Mouse (Mus musculus) natural killer cell, adult 2 months (primary cell): ENCODE data around the gene Hydin.
"Not testable (repeated sequence)": the region's sequence is repeated elsewhere in the genome, so short reads cannot be mapped to it uniquely, and the experiment has no call there.

Experiments used
- DNase-seq, 2 experiments: peaks; one replicate each; pipeline ENCODE4 v3.0.0; 2022; ENCODE audit warnings: low spot score in 2 of 2

Gene Hydin

GRCm38 (mm10) chr8:110522985-110523384 is 256.2 kb downstream of the Hydin start:
- DNase-seq, result no peak

GRCm38 (mm10) chr8:110525229-110525628 is 258.5 kb downstream of the Hydin start:
- no peak for DNase-seq

- DNase-seq, result no peak
These were observed 263.4 kb downstream of the Hydin start for GRCm38 (mm10) chr8:110530008-110530762.

GRCm38 (mm10) chr8:110533781-110534180 is 267.0 kb downstream of the Hydin start:
- no peak for DNase-seq

- no peak for DNase-seq
These were observed 271.1 kb downstream of the Hydin start for GRCm38 (mm10) chr8:110537849-110538248.

GRCm38 (mm10) chr8:110550343-110550742 is 283.6 kb downstream of the Hydin start:
- no peak for DNase-seq

- not testable (repeated sequence) for DNase-seq
These were observed 285.3 kb downstream of the Hydin start for GRCm38 (mm10) chr8:110552111-110552510.

GRCm38 (mm10) chr8:110592641-110593040 is 325.9 kb downstream of the Hydin start:
- no peak for DNase-seq

GRCm38 (mm10) chr8:110594164-110594563 is 327.4 kb downstream of the Hydin start:
- DNase-seq, result no peak

- DNase-seq, result peak in 1 of 2 experiments; percentile 14
These were observed 337.8 kb downstream of the Hydin start for GRCm38 (mm10) chr8:110604556-110604955.

GRCm38 (mm10) chr8:110605401-110606015 is 338.7 kb downstream of the Hydin start:
- no peak for DNase-seq

GRCm38 (mm10) chr8:110615730-110616129 is 349.0 kb downstream of the Hydin start:
- DNase-seq, result no peak

- DNase-seq, result no peak
These were observed 351.1 kb downstream of the Hydin start for GRCm38 (mm10) chr8:110617801-110618358.

GRCm38 (mm10) chr8:110618391-110619207 is 351.8 kb downstream of the Hydin start, which contains the start of gene Vac14:
TSS of gene Vac14 (plus strand) at chr8:110618585.
- peak; percentile 97 to 98 for DNase-seq

GRCm38 (mm10) chr8:110619208-110619574 is 352.4 kb downstream of the Hydin start:
- DNase-seq, result peak in 1 of 2 experiments; percentile 12

GRCm38 (mm10) chr8:110619919-110620318 is 353.1 kb downstream of the Hydin start:
- no peak for DNase-seq

- DNase-seq, result no peak
These were observed 359.7 kb downstream of the Hydin start for GRCm38 (mm10) chr8:110626431-110626830.

- DNase-seq, result peak in 1 of 2 experiments; percentile 45
These were observed 362.7 kb downstream of the Hydin start for GRCm38 (mm10) chr8:110629245-110630063.

GRCm38 (mm10) chr8:110630079-110630478 is 363.3 kb downstream of the Hydin start:
- DNase-seq, result no peak

- no peak for DNase-seq
These were observed 363.8 kb downstream of the Hydin start for GRCm38 (mm10) chr8:110630571-110631071.

GRCm38 (mm10) chr8:110631201-110631600 is 364.4 kb downstream of the Hydin start:
- DNase-seq, result no peak
